Mouse (Mus musculus): Measurements from ENCODE around the gene Gm10799. TPM values are rescaled to one million over a fixed set of nuclear protein-coding genes. Genes with fewer than 3 reads are reported as not detected.
"Not testable (repeated sequence)": the region's sequence is repeated elsewhere in the genome, so short reads cannot be mapped to it uniquely, and the experiment has no call there.

The Gm10799 gene
- not detected in 2 replicates for polyA plus RNA-seq (2015; fragmentation: Nextera tagmentation; extraction: Ambion mirVana)

- H3K27me3 ChIP-seq; H3K36me3 ChIP-seq; H3K4me3 ChIP-seq (replicated peaks); H3K9me3 ChIP-seq (replicated peaks); H3K4me1 ChIP-seq; ATAC-seq (replicated peaks; ENCODE audit: low FRiP score); H3K9ac ChIP-seq; H3K27ac ChIP-seq: not testable (repeated sequence)
- peak within 1 kb of the TSS; percentile 69; the same call in 1 of the 2 replicates for H3K4me2 ChIP-seq
- 82% methylated on average over 7 of the region's 7 CpGs for WGBS
Observed at GRCm38 (mm10) chr2:104068450-104068849, at the start of gene Gm10799. Gene Gm10799 (minus strand): TSS chr2:104068550.

GRCm38 (mm10) chr2:104117173-104117572 lies 48.8 kb upstream of the Gm10799 start:
- H3K9ac ChIP-seq; H3K4me1 ChIP-seq; H3K4me3 ChIP-seq (replicated peaks); H3K27ac ChIP-seq; H3K36me3 ChIP-seq; H3K4me2 ChIP-seq; H3K9me3 ChIP-seq (replicated peaks); ATAC-seq (replicated peaks; ENCODE audit: low FRiP score); H3K27me3 ChIP-seq: not testable (repeated sequence)

- Histone ChIP-seq H3K27me3 (no peaks in the 10 kb centered on the region), H3K4me1 (no peaks in the 10 kb centered on the region), H3K4me3 (replicated peaks) (no peak overlapping the region), H3K9ac (no peak overlapping the region), H3K9me3 (replicated peaks) (no peaks in the 10 kb centered on the region), H3K27ac (no peak overlapping the region), H3K4me2 (no peak overlapping the region), H3K36me3 (no peaks in the 10 kb centered on the region)
- no peak for ATAC-seq (replicated peaks; ENCODE audit: low FRiP score)
- 90% methylated on average over 3 of the region's 3 CpGs for WGBS
Observed at GRCm38 (mm10) chr2:104114898-104115297, 46.5 kb upstream of the Gm10799 start.

DNA sequence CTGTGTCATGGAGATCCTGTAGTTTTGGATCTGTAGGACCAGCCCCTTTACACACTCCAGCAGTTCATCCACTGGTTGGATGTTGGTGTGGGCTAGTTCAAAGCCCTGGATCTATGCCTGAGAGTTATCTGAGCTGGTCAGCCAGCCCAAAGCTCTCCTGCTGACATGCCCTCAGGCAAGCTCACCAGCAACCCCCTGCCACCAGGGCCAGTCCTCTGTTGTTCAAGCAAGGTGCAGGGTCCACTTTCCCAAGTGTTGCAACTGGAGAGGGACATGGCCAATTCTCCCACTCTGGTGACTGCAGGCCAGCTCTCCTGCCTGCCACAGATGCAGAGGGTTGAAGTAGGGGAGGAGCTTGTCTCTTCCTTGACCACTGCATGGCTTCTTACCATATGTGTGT lies 45.2 kb upstream of the Gm10799 start:
- not testable (repeated sequence) for ATAC-seq (replicated peaks; ENCODE audit: low FRiP score); H3K4me2 ChIP-seq; H3K4me1 ChIP-seq; H3K4me3 ChIP-seq (replicated peaks); H3K36me3 ChIP-seq; H3K27me3 ChIP-seq; H3K9ac ChIP-seq; H3K9me3 ChIP-seq (replicated peaks); H3K27ac ChIP-seq

DNA sequence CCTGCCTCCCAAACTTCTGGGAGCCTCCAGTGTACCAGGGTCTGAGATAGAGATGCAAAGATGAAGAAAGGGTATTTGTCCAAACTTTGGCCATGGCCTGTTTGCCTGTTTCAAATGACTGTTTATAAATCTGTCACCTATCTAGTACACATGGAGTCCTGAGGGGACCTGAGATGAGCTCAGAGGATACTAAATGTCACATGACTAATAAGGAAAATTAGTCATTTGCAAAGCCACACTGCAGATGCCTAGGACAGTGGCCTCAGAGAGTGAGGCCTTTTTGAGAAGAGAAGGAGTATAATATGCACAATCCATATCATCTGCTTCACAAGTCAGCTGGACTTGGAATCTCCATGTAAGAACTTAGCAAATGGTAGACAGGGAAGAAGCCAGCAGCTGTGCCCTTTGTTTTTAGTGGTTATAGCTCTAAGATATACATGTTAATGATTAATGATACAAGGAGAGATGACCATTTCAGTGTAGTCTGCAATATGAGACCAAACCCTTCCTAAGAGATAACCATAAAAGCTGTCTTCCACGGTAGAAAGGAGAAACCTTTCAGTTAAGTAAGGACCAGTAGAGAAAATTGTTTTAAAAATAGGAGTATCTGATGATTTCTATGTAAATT lies 42.9 kb upstream of the Gm10799 start:
- not testable (repeated sequence) for H3K4me1 ChIP-seq; ATAC-seq (replicated peaks; ENCODE audit: low FRiP score); H3K4me3 ChIP-seq (replicated peaks); H3K27ac ChIP-seq; H3K27me3 ChIP-seq; H3K9ac ChIP-seq; H3K36me3 ChIP-seq; H3K4me2 ChIP-seq; H3K9me3 ChIP-seq (replicated peaks)
- WGBS: no CpG with 5 or more reads among the region's 1 CpGs

DNA sequence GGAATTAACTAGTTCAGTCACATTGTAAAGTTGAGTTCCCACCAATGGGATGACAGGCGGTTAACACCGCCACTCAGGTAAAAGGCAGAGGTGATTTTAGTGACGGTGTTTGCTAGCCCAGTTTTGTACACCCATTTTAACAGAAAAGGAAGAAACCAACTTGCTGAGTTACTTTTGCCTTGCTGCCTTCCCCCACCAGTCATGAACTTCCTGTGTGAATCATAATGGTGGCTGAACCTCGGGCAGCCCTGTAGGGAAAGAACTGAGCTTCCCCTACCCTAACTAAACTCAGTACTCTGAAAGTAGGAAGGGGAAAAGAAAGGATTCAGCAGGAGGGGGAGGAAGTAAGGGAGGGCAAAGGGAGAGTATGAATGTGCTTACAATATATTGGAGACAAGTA lies 41.7 kb upstream of the Gm10799 start:
- Histone ChIP-seq H3K4me3 (replicated peaks) (no peak overlapping the region), H3K4me1 (no peaks in the 10 kb centered on the region), H3K27ac (no peak overlapping the region), H3K36me3 (no peaks in the 10 kb centered on the region), H3K9me3 (replicated peaks) (no peaks in the 10 kb centered on the region), H3K27me3 (no peaks in the 10 kb centered on the region), H3K9ac (no peak overlapping the region), H3K4me2 (no peak overlapping the region)
- ATAC-seq (replicated peaks; ENCODE audit: low FRiP score): no peak
- 72% methylated on average over 4 of the region's 4 CpGs for WGBS

DNA sequence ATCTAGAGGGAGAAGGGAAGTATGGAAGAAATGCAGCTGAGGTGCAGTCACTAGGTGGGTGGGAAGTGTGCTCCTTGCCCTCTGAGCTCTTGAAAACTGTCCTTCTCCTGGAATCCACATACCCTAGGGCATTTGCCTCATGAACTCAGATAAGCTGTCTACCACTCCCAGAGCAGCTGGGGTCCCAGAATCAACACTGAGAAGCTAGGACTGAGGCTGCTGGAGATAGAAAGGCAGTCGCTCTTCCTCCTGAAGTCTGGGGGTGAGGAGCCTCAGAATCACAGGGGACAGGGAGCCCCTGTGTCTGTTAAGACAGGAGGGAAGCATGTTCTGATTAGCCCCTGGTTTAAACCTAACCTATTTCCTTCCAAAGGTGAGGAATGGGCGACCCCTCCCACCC lies 41.2 kb upstream of the Gm10799 start:
- Histone ChIP-seq H3K9ac (no peak overlapping the region), H3K4me1 (no peaks in the 10 kb centered on the region), H3K4me3 (replicated peaks) (no peak overlapping the region), H3K4me2 (no peak overlapping the region), H3K9me3 (replicated peaks) (no peaks in the 10 kb centered on the region), H3K27ac (no peak overlapping the region), H3K27me3 (no peaks in the 10 kb centered on the region), H3K36me3 (no peaks in the 10 kb centered on the region)
- WGBS: 71% methylated on average over 2 of the region's 2 CpGs
- ATAC-seq (replicated peaks; ENCODE audit: low FRiP score): no peak

DNA sequence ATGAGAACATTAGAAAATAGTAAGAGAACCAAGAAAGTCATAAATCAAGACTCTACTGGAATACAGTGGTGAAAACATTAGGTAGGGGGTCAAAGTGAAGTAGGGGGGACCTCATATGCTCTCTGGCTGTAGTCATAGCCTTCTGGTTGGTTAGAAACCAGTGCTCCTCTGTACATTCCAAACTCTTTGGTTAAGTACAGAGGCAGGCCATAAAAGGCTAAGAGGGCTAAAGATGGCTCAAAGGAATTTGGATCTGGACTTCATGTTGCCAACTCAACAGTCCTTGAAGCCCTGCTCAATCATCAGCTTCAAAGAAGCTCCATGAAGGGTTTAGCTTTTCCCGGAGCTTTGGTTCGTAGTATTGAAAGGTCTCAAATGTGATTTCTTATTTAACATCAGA lies 40.7 kb upstream of the Gm10799 start:
- not testable (repeated sequence) for H3K4me1 ChIP-seq; H3K9ac ChIP-seq; H3K27ac ChIP-seq; H3K4me3 ChIP-seq (replicated peaks); H3K27me3 ChIP-seq; H3K36me3 ChIP-seq; ATAC-seq (replicated peaks; ENCODE audit: low FRiP score); H3K4me2 ChIP-seq; H3K9me3 ChIP-seq (replicated peaks)
- 82% methylated on average over 2 of the region's 2 CpGs for WGBS

- Histone ChIP-seq H3K4me3 (replicated peaks) (no peak overlapping the region), H3K9ac (no peak overlapping the region), H3K27ac (no peak overlapping the region), H3K9me3 (replicated peaks) (no peaks in the 10 kb centered on the region), H3K36me3 (no peaks in the 10 kb centered on the region), H3K4me1 (no peaks in the 10 kb centered on the region), H3K4me2 (no peak overlapping the region), H3K27me3 (no peaks in the 10 kb centered on the region)
- no peak for ATAC-seq (replicated peaks; ENCODE audit: low FRiP score)
- 78% methylated on average over 6 of the region's 6 CpGs for WGBS
Observed at GRCm38 (mm10) chr2:104104800-104105199, 36.5 kb upstream of the Gm10799 start.

DNA sequence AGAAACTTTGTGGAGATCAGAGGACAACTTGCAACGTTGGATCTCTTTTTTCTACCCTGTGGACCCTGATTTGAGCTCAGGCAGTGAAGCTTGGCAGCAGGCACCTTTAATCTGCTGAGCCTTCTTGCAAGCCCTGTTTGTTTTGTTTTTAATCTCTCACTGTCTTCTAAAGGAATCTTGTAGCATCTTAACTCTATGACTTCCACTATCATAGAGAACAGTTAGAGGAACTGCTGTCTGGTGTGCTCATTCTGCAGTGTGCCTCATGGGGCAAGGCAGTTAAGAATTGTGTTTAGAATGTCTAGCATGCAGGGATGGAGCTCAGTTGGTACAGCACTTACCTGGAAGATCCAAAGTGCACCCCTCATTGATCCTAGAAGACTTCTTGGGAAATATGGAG lies 31.6 kb upstream of the Gm10799 start:
- Histone ChIP-seq H3K9me3 (replicated peaks) (no peaks in the 10 kb centered on the region), H3K4me2 (no peak overlapping the region), H3K4me1 (peaks cover 16% of the 10 kb centered on the region; the same call in 1 of the 2 replicates), H3K36me3 (no peaks in the 10 kb centered on the region), H3K27me3 (no peaks in the 10 kb centered on the region), H3K4me3 (replicated peaks) (no peak overlapping the region), H3K27ac (no peak overlapping the region), H3K9ac (no peak overlapping the region)
- no peak for ATAC-seq (replicated peaks; ENCODE audit: low FRiP score)
- 64% methylated on average over 1 of the region's 1 CpGs for WGBS

DNA sequence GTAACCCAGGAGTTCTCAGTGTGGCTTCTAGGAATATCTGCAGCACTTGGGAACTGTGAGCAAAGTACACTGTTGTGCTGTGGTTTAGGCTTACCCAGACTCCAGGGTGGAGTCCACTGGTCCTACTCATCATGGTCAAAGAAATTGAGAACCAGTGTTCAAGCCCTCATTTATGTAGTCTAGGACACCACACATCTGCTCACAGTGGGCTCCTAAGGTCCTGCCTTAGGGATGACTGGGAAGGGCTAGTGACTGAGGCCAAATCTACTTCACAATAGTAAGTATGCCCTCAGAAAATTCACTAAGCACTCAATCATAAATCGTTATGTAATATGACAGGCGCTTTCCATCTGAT lies 30.9 kb upstream of the Gm10799 start:
- no peaks in the 10 kb centered on the region for H3K27me3 ChIP-seq
- no peak overlapping the region for H3K9ac ChIP-seq
- H3K36me3 ChIP-seq: no peaks in the 10 kb centered on the region
- H3K9me3 ChIP-seq (replicated peaks): no peaks in the 10 kb centered on the region
- H3K4me1 ChIP-seq: peaks cover 16% of the 10 kb centered on the region; the same call in 1 of the 2 replicates
- no peak for ATAC-seq (replicated peaks; ENCODE audit: low FRiP score)
- no peak overlapping the region for H3K4me3 ChIP-seq (replicated peaks)
- 95% methylated on average over 2 of the region's 2 CpGs for WGBS
- no peak overlapping the region for H3K27ac ChIP-seq
- H3K4me2 ChIP-seq: no peak overlapping the region

- Histone ChIP-seq H3K27me3 (no peaks in the 10 kb centered on the region), H3K27ac (no peak overlapping the region), H3K9me3 (replicated peaks) (no peaks in the 10 kb centered on the region), H3K36me3 (no peaks in the 10 kb centered on the region), H3K9ac (no peak overlapping the region), H3K4me1 (peaks cover 16% of the 10 kb centered on the region; the same call in 1 of the 2 replicates), H3K4me3 (replicated peaks) (no peak overlapping the region), H3K4me2 (no peak overlapping the region)
- WGBS: 25% methylated on average over 3 of the region's 3 CpGs
- ATAC-seq (replicated peaks; ENCODE audit: low FRiP score): no peak
Observed at GRCm38 (mm10) chr2:104098529-104099230, 30.3 kb upstream of the Gm10799 start.

DNA sequence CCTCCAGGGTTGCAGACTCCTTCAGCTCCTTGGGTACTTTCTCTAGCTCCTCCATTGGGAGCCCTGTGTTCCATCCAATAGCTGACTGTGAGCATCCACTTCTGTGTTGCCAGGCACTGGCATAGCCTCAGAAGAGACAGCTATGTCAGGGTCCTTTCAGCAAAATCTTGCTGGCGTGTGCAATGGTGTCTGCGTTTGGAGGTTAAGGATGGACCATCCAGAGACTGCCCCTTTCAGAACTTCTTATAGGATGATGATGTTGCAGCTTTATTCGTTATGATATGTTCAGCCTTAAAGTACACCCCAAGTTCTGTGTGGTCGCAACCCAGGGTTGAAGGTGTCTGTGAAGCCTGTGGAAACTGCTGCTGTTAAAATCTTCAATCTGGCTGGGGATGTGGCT lies 29.0 kb upstream of the Gm10799 start:
- H3K27me3 ChIP-seq; H3K4me3 ChIP-seq (replicated peaks); H3K9ac ChIP-seq; ATAC-seq (replicated peaks; ENCODE audit: low FRiP score); H3K9me3 ChIP-seq (replicated peaks); H3K36me3 ChIP-seq; H3K4me2 ChIP-seq; H3K27ac ChIP-seq: not testable (repeated sequence)
- peaks cover 16% of the 10 kb centered on the region; the same call in 1 of the 2 replicates for H3K4me1 ChIP-seq
- WGBS: 94% methylated on average over 4 of the region's 4 CpGs
